Mouse (Mus musculus): Measurements from ENCODE around the gene Mfsd12. TPM values are rescaled to one million over a fixed set of nuclear protein-coding genes. Genes with fewer than 3 reads are reported as not detected.

Gene Mfsd12
- polyA plus RNA-seq, 1 experiment = 33.1 TPM

DNA sequence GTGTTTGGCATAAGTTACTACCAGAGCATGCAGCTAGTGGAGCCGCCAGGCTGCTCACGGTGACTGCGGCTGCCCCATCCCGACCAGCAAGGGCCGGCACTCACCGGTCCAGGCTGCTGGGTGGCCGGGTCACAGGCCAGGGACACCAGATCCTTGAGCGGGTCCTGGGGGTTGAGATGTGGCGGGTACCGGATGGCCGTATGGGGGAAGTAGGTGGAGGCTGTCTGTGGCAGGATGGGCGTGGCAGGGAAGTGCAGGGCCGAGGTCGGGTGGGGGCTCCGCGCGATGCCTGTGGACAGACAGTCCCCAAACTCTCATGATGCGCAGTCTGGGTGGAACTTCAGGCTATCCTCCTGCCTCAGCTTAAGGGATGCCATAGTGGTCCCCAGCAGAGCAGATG, 47.4 kb downstream of the Mfsd12 start:
- Histone ChIP-seq H3K36me3 (ENCODE audit: control insufficient read depth, insufficient read depth, low read length) (no peaks in the 10 kb centered on the region), H3K27ac (ENCODE audit: control insufficient read depth, insufficient read depth, low read depth, low read length) (no peak overlapping the region), H3K27me3 (ENCODE audit: control insufficient read depth, insufficient read depth, low read length) (no peaks in the 10 kb centered on the region), H3K4me3 (ENCODE audit: control insufficient read depth, low read depth, low read length) (no peak overlapping the region), H3K4me1 (ENCODE audit: control insufficient read depth, insufficient read depth, low read length) (peaks cover 30% of the 10 kb centered on the region)
- no peak for TF ChIP-seq POLR2A (IDR thresholded peaks at IDR 0.05; ENCODE audit: control insufficient read depth, low read depth, low read length)
- no peak for TF ChIP-seq CTCF (IDR thresholded peaks at IDR 0.05; ENCODE audit: control insufficient read depth, insufficient read depth, insufficient replicate concordance, low read depth, low read length)

DNA sequence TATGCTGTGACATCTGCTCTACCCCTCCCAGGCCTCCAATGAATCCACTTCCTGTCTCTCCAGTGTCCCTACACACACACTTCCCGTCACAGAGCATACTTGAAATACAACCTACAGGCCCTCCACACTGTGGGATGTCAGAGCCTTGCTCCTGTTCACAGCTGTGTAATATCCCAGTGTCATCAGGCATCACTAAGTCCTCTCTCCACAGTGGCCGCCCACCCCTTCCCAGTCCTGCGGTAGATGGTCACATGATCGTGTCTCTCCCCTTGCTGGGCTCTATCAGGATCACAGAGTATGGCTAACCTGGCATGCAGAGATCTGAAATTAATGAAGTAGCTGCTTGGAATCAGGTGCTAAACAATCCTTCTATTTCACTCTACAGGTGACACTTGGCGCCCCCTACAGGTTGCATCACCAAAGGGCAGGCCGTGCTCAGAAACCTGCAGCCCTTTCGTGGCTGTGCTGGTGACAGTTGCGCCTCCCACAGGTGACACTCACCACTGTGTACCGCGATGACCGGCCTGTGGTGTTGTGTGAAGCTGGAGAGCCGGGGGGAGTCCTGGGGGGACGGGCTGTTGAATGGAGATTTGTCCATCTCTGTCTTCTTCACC, 48.4 kb downstream of the Mfsd12 start:
- TF ChIP-seq CTCF (IDR thresholded peaks at IDR 0.05; ENCODE audit: control insufficient read depth, insufficient read depth, insufficient replicate concordance, low read depth, low read length) (peak; percentile 77; the same call in 1 of the 2 replicates), POLR2A (IDR thresholded peaks at IDR 0.05; ENCODE audit: control insufficient read depth, low read depth, low read length) (no peak)
- no peak overlapping the region for H3K4me3 ChIP-seq (ENCODE audit: control insufficient read depth, low read depth, low read length)
- H3K36me3 ChIP-seq (ENCODE audit: control insufficient read depth, insufficient read depth, low read length) = no peaks in the 10 kb centered on the region
- peaks cover 30% of the 10 kb centered on the region for H3K4me1 ChIP-seq (ENCODE audit: control insufficient read depth, insufficient read depth, low read length)
- H3K27ac ChIP-seq (ENCODE audit: control insufficient read depth, insufficient read depth, low read depth, low read length) = no peak overlapping the region
- no peaks in the 10 kb centered on the region for H3K27me3 ChIP-seq (ENCODE audit: control insufficient read depth, insufficient read depth, low read length)

GRCm38 (mm10) chr10:81406504-81407440, 49.5 kb downstream of the Mfsd12 start:
- Histone ChIP-seq H3K4me1 (ENCODE audit: control insufficient read depth, insufficient read depth, low read length) (peaks cover 25% of the 10 kb centered on the region), H3K4me3 (ENCODE audit: control insufficient read depth, low read depth, low read length) (no peak overlapping the region), H3K27me3 (ENCODE audit: control insufficient read depth, insufficient read depth, low read length) (no peaks in the 10 kb centered on the region), H3K27ac (ENCODE audit: control insufficient read depth, insufficient read depth, low read depth, low read length) (no peak overlapping the region), H3K36me3 (ENCODE audit: control insufficient read depth, insufficient read depth, low read length) (no peaks in the 10 kb centered on the region)
- TF ChIP-seq CTCF (IDR thresholded peaks at IDR 0.05; ENCODE audit: control insufficient read depth, insufficient read depth, insufficient replicate concordance, low read depth, low read length) = no peak
- TF ChIP-seq POLR2A (IDR thresholded peaks at IDR 0.05; ENCODE audit: control insufficient read depth, low read depth, low read length) = no peak

DNA sequence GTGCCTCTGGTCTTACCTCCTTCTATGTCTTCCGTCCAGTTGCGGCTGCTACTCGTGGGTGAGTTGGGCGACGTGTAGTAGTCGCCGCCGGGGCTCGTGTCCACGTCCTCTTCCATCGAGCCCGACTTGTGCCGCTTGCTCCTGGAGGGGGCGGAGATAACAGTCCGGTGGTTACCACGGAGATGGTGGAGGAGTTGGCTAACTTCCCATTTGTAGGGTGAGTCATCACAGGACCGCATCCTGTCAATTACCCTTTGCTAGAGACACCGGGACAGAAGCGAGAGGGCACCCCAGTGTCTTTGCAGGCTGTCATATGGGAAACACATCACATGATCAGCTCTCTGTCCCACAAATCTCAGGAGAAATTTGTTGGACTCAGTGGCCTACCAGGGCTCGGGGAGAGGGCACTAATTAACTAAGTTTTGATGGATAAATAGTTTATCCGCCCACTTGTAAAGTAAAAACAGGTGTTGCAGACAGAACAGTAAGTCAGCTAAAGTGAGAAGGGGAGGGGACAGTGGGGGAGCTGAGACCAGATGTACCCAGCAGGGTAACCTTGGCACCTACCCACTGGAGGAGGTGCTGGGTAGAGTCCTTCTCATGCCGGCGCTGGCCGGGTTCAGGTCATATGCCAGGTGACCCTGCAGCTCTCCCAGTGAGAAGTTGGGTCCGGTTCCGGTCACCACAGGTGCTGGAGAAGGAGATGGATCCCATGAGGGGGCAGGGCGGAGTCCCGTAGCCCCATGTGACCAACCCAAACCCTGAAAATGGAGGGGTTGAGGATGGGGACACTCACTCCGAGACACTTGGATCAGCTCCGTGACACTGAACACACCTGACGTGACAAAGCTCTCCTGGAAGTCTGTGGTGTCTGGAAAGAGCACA, 50.5 kb downstream of the Mfsd12 start:
- H3K4me1 ChIP-seq (ENCODE audit: control insufficient read depth, insufficient read depth, low read length) = peaks cover 24% of the 10 kb centered on the region
- TF ChIP-seq CTCF (IDR thresholded peaks at IDR 0.05; ENCODE audit: control insufficient read depth, insufficient read depth, insufficient replicate concordance, low read depth, low read length) (no peak), POLR2A (IDR thresholded peaks at IDR 0.05; ENCODE audit: control insufficient read depth, low read depth, low read length) (no peak)
- no peak overlapping the region for H3K4me3 ChIP-seq (ENCODE audit: control insufficient read depth, low read depth, low read length)
- no peak overlapping the region for H3K27ac ChIP-seq (ENCODE audit: control insufficient read depth, insufficient read depth, low read depth, low read length)
- no peaks in the 10 kb centered on the region for H3K27me3 ChIP-seq (ENCODE audit: control insufficient read depth, insufficient read depth, low read length)
- no peaks in the 10 kb centered on the region for H3K36me3 ChIP-seq (ENCODE audit: control insufficient read depth, insufficient read depth, low read length)

DNA sequence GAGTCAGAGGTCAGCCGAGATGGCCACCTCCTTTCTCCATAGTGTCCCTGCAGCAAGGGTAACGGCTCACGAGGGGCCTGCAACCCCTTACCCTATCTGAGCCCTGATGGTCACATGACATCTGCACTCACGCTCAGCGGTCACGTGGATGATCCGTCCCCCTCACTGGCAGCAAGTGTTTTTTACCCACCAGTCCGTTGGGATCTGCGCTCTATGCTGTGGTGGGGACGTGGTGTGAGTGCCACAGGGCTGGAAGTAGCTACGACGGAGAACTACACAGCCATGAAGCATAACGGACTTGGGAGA, 51.1 kb downstream of the Mfsd12 start:
- H3K27ac ChIP-seq (ENCODE audit: control insufficient read depth, insufficient read depth, low read depth, low read length) = no peak overlapping the region; the same call in 1 of the 2 replicates
- no peaks in the 10 kb centered on the region for H3K27me3 ChIP-seq (ENCODE audit: control insufficient read depth, insufficient read depth, low read length)
- no peaks in the 10 kb centered on the region for H3K36me3 ChIP-seq (ENCODE audit: control insufficient read depth, insufficient read depth, low read length)
- H3K4me1 ChIP-seq (ENCODE audit: control insufficient read depth, insufficient read depth, low read length) = peaks cover 23% of the 10 kb centered on the region
- H3K4me3 ChIP-seq (ENCODE audit: control insufficient read depth, low read depth, low read length) = no peak overlapping the region
- TF ChIP-seq POLR2A (IDR thresholded peaks at IDR 0.05; ENCODE audit: control insufficient read depth, low read depth, low read length) (no peak), CTCF (IDR thresholded peaks at IDR 0.05; ENCODE audit: control insufficient read depth, insufficient read depth, insufficient replicate concordance, low read depth, low read length) (no peak)

DNA sequence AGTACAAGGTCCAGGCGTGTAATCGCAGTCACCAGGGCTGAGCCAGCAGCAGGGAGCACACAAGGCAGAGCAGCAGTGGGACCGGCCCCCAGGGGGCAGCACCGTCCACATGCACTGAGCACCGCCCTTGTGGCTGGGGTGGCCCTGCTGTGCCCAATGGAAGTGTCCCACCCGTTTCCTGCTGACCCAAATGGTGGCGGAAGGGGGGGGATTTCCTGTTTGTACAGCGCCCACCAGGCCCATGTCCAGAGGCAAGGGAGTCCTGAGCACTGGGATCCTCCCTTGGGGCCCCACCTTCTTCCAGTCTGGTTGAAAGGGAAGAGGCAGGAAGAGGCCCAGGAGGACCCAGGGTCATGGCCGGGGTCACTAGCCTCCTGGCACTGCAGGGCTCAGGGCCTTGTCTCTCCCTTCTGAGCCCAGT, 51.6 kb downstream of the Mfsd12 start:
- H3K36me3 ChIP-seq (ENCODE audit: control insufficient read depth, insufficient read depth, low read length) = no peaks in the 10 kb centered on the region
- peaks cover 22% of the 10 kb centered on the region for H3K4me1 ChIP-seq (ENCODE audit: control insufficient read depth, insufficient read depth, low read length)
- peak overlapping the region; percentile 46 for H3K4me3 ChIP-seq (ENCODE audit: control insufficient read depth, low read depth, low read length)
- H3K27ac ChIP-seq (ENCODE audit: control insufficient read depth, insufficient read depth, low read depth, low read length) = peak overlapping the region; percentile 50; the same call in 1 of the 2 replicates
- no peaks in the 10 kb centered on the region for H3K27me3 ChIP-seq (ENCODE audit: control insufficient read depth, insufficient read depth, low read length)
- TF ChIP-seq POLR2A (IDR thresholded peaks at IDR 0.05; ENCODE audit: control insufficient read depth, low read depth, low read length) = no peak
- peak; percentile 61; the same call in 1 of the 2 replicates for TF ChIP-seq CTCF (IDR thresholded peaks at IDR 0.05; ENCODE audit: control insufficient read depth, insufficient read depth, insufficient replicate concordance, low read depth, low read length)
